ENCODE assay signal across 8 mouse cellular contexts in the genomic region with DNA sequence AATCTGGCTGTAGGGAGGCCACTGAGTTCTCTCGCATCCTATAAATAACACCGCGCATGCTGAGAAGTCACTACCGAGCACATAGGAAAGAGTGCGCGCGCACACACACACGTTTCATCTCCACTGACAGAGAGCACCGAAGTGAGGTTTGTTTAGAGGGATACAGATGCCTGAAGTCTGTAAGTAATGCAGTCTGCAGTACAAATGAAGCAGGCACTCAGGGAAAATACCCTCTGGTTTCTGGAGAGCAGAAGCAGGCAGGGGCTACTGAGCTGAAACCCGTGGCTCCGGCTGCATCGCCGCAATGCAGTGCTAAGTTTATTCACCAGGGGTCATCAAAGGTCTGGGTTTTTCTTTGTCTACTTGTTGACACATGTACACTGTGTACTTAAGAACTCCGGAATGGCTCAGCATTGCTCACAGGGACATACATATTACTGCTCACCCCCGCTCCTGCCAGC.
DNase-seq lines count a peak whose midpoint lies in the region; ATAC-seq lines count a peak whose summit lies in the region.

No protein-coding gene starts in this region.

- peak; percentile 72 for DNase-seq in adrenal gland, adult 2 months
- peak; percentile 28 for DNase-seq in gastrocnemius, postnatal 14 days
- peak; percentile 2 for DNase-seq in induced T-regulatory cell, adult 2 months (ENCODE audit: low read depth)
- DNase-seq in left cerebral cortex, adult 18-20 months (ENCODE audit: low spot score in 2 of 2) = peak; percentile 61 to 75
- DNase-seq in lung, postnatal 4 days = peak; percentile 67 to 76
- DNase-seq in right cerebral cortex, postnatal 36 days (ENCODE audit: low spot score in 2 of 2) = peak; percentile 56 to 63
- DNase-seq in spleen, postnatal 4 days (ENCODE audit: low spot score in 2 of 2) = no peak

- ATAC-seq in common myeloid progenitor, adult 5-6 weeks (replicated peaks; ENCODE audit: low read depth, poor library complexity, severe bottlenecking) = peak; percentile 62

- intact Hi-C loops in gastrocnemius, postnatal 14 days (cut with DNase I; ENCODE audit: low total_unique reads) = loop anchor here (10.0 kb wide), 1 partner anchor 559 kb away; no protein-coding TSS in a partner anchor

Comparison
In these comparisons a context has a peak if more than half of its experiments do, and no peak if none do; other contexts are left out.
1. DNase-seq: peak in adrenal gland, adult 2 months (single experiment), gastrocnemius, postnatal 14 days (single experiment), induced T-regulatory cell, adult 2 months (single experiment), left cerebral cortex, adult 18-20 months (2 of 2), lung, postnatal 4 days (2 of 2) and right cerebral cortex, postnatal 36 days (2 of 2); none in spleen, postnatal 4 days (0 of 2).